Mouse (Mus musculus) kidney, adult 2 months (tissue): ENCODE data around the gene Kcnh1.

Experiments
- CTCF ChIP-seq: fragments of 200-500 bp; conservative IDR thresholded peaks from 2 replicates; pipeline ENCODE4 v1.5.1; 2011; ENCODE audit warnings: low read depth, mild to moderate bottlenecking, control low read depth, low read length, moderate library complexity, mixed read lengths; ENCODE audit not compliant: insufficient read depth, insufficient read length
- POLR2A ChIP-seq: fragments of 200-500 bp; IDR thresholded peaks from one replicate; pipeline ENCODE4 v1.6.1; 2011; ENCODE audit warnings: low read depth, low read length, control low read depth

DNA sequence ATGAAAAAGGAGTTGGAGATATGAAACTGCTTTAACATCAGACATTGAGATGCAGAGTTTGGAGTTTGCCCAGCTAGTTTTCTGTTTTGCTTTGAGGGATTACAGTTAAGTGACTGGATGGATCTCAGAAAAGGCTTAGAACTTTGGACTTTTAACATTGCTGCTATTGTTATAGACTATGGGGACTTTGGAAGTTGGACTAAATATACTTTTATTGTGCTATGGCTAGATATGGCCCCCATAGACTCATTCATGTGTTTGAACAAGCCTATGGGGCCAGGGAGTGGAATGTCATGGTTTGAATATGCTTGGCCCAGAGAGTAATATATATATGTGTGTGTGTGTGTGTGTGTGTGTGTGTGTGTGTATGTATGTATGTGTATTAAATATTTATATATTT is 120.7 kb downstream of the Kcnh1 start:
- TF ChIP-seq POLR2A (no peak), CTCF (no peak)
